Mouse (Mus musculus) heart, adult 2 months (tissue): ENCODE measurements around the gene Kcnq1. TPM values are rescaled to one million over a fixed set of nuclear protein-coding genes. Genes with fewer than 3 reads are reported as not detected.

ENCODE experiments used
- DNase-seq, 2 experiments: peaks; one replicate each; pipeline ENCODE4 v3.0.0; 2021
- H3K27ac ChIP-seq: fragments of 200-600 bp; 2 replicates; pipeline ENCODE4 v1.8.1; 2022
- H3K27me3 ChIP-seq: fragments of 200-500 bp; 2 replicates; pipeline ENCODE4 v1.6.1; 2012; ENCODE audit warnings: mild to moderate bottlenecking, low read length, inconsistent platforms, mixed read lengths; ENCODE audit not compliant: control insufficient read depth, insufficient read depth
- H3K36me3 ChIP-seq: fragments of 200-500 bp; 2 replicates; pipeline ENCODE4 v1.6.1; 2012; ENCODE audit warnings: low read length, inconsistent platforms; ENCODE audit not compliant: control insufficient read depth, insufficient read depth
- H3K4me1 ChIP-seq: fragments of 200-500 bp; 2 replicates; pipeline ENCODE4 v1.6.1; 2011; ENCODE audit warnings: low read length; ENCODE audit not compliant: control insufficient read depth, insufficient read depth
- H3K4me3 ChIP-seq: fragments of 200-600 bp; 2 replicates; pipeline ENCODE4 v1.8.1; 2022
- H3K79me2 ChIP-seq: fragments of 200-500 bp; replicated peaks from 2 replicates; pipeline ENCODE4 v1.6.1; 2012; ENCODE audit warnings: mild to moderate bottlenecking, inconsistent platforms, low read length, moderate library complexity, mixed read lengths; ENCODE audit not compliant: control insufficient read depth, insufficient read depth
- H3K9ac ChIP-seq: fragments of 200-500 bp; 2 replicates; pipeline ENCODE4 v1.6.1; 2012; ENCODE audit warnings: low read depth, mild to moderate bottlenecking, control low read depth, inconsistent platforms, low read length, mixed read lengths
- CTCF ChIP-seq: fragments of 200-600 bp; IDR thresholded peaks from 2 replicates; pipeline ENCODE4 v1.8.1; 2022; ENCODE audit warnings: antibody characterized with exemption, mild to moderate bottlenecking, moderate library complexity
- EP300 ChIP-seq: fragments of 200-500 bp; IDR thresholded peaks from 2 replicates; pipeline ENCODE4 v1.6.1; 2011; ENCODE audit warnings: low read depth, low read length, control low read depth; ENCODE audit not compliant: insufficient read depth
- POLR2A ChIP-seq: fragments of 200-500 bp; IDR thresholded peaks from 2 replicates; pipeline ENCODE4 v1.6.1; 2011; ENCODE audit warnings: mild to moderate bottlenecking, low read depth, low read length, control low read depth; ENCODE audit not compliant: insufficient read depth
- WGBS: fragments of 180-500 bp; shearing (Covaris S2); methylation state at CpG from one replicate; pipeline ENCODE4 v1.1.7; 2018; 5-methylcytosine and 5-hydroxymethylcytosine counted together
- intact Hi-C: fragments of 180-260 bp; cut with DNase I; formaldehyde crosslinking; loops from one replicate; pipeline ENCODE4 v1.15.1; 2025
- polyA plus RNA-seq: library from polyadenylated mRNA; depleted of rRNA; stranded (reverse); fragments of >200 nt; gene quantifications from 2 replicates; pipeline ENCODE4 v1.2.3, GENCODE M21; 2012
- total RNA-seq, 2 experiments: library from RNA; stranded (reverse); gene quantifications; 2 replicates each; pipeline ENCODE4 v1.2.3; 2021

Kcnq1 gene
- total and polyA plus RNA-seq, 3 experiments, result 32.4 to 42.0 (median 34.2) TPM

GRCm38 (mm10) chr7:143364092-143364832 is 258.1 kb downstream of the Kcnq1 start:
- intact Hi-C loops, result no loop called here
- no peak for DNase-seq
- Histone ChIP-seq H3K36me3 (no peaks in the 10 kb centered on the region), H3K27me3 (no peaks in the 10 kb centered on the region), H3K4me3 (no peak overlapping the region), H3K9ac (no peak overlapping the region), H3K79me2 (no peaks in the 10 kb centered on the region), H3K4me1 (peaks cover 5% of the 10 kb centered on the region), H3K27ac (no peak overlapping the region)
- TF ChIP-seq EP300 (no peak), CTCF (no peak), POLR2A (no peak)
- 67% methylated on average over 7 of the region's 7 CpGs for WGBS

GRCm38 (mm10) chr7:143364969-143365839 is 259.0 kb downstream of the Kcnq1 start:
- Histone ChIP-seq H3K27ac (no peak overlapping the region), H3K4me1 (peaks cover 5% of the 10 kb centered on the region), H3K27me3 (no peaks in the 10 kb centered on the region), H3K4me3 (no peak overlapping the region), H3K36me3 (no peaks in the 10 kb centered on the region), H3K9ac (no peak overlapping the region), H3K79me2 (no peaks in the 10 kb centered on the region)
- DNase-seq, result no peak
- no peak for TF ChIP-seq CTCF
- TF ChIP-seq EP300, result no peak
- TF ChIP-seq POLR2A, result no peak
- 37% methylated on average over 8 of the region's 8 CpGs for WGBS
- intact Hi-C loops, result no loop called here

- DNase-seq, result no peak
- no peaks in the 10 kb centered on the region for H3K27me3 ChIP-seq
- intact Hi-C loops, result loop anchor here (2.0 kb wide), 1 partner anchor 91 kb away; no protein-coding TSS in a partner anchor
- peaks cover 6% of the 10 kb centered on the region for H3K4me1 ChIP-seq
- H3K9ac ChIP-seq, result peak overlapping the region; percentile 41; the same call in 1 of the 2 replicates
- WGBS, result 49% methylated on average over 20 of the region's 20 CpGs
- H3K27ac ChIP-seq, result peak overlapping the region; percentile 34
- H3K79me2 ChIP-seq, result no peaks in the 10 kb centered on the region
- H3K4me3 ChIP-seq, result peak overlapping the region; percentile 0; the same call in 1 of the 2 replicates
- no peaks in the 10 kb centered on the region for H3K36me3 ChIP-seq
- TF ChIP-seq POLR2A, result no peak
- no peak for TF ChIP-seq EP300
- TF ChIP-seq CTCF, result no peak
These were observed 261.5 kb downstream of the Kcnq1 start for GRCm38 (mm10) chr7:143367366-143368266.

GRCm38 (mm10) chr7:143368267-143368643 is 262.1 kb downstream of the Kcnq1 start:
- no peak for DNase-seq
- Histone ChIP-seq H3K9ac (no peak overlapping the region), H3K27me3 (no peaks in the 10 kb centered on the region), H3K4me3 (peak overlapping the region; percentile 0; the same call in 1 of the 2 replicates), H3K79me2 (no peaks in the 10 kb centered on the region), H3K4me1 (peaks cover 6% of the 10 kb centered on the region), H3K27ac (peak overlapping the region; percentile 34), H3K36me3 (no peaks in the 10 kb centered on the region)
- TF ChIP-seq POLR2A (no peak), CTCF (no peak), EP300 (no peak)
- WGBS, result 80% methylated on average over 7 of the region's 7 CpGs
- intact Hi-C loops, result loop anchor here (2.0 kb wide), 1 partner anchor 91 kb away; no protein-coding TSS in a partner anchor

- no peaks in the 10 kb centered on the region for H3K27me3 ChIP-seq
- no peaks in the 10 kb centered on the region for H3K36me3 ChIP-seq
- no peak overlapping the region for H3K27ac ChIP-seq
- 48% methylated on average over 2 of the region's 2 CpGs for WGBS
- H3K9ac ChIP-seq, result no peak overlapping the region
- no peak for TF ChIP-seq POLR2A
- TF ChIP-seq EP300, result no peak
- no peak for TF ChIP-seq CTCF
- no peak overlapping the region for H3K4me3 ChIP-seq
- intact Hi-C loops, result no loop called here
- DNase-seq, result no peak
- peaks cover 9% of the 10 kb centered on the region for H3K4me1 ChIP-seq
- no peaks in the 10 kb centered on the region for H3K79me2 ChIP-seq
These were observed 265.2 kb downstream of the Kcnq1 start for GRCm38 (mm10) chr7:143371336-143371735.
